Mouse (Mus musculus): ENCODE measurements at regions not wholly inside any gene's neighbourhood (a gene's known extent, or its start where the extent isn't known, plus 50 kb on each side); places are given as distances from the start of the nearest gene placed in this dataset.

DNA sequence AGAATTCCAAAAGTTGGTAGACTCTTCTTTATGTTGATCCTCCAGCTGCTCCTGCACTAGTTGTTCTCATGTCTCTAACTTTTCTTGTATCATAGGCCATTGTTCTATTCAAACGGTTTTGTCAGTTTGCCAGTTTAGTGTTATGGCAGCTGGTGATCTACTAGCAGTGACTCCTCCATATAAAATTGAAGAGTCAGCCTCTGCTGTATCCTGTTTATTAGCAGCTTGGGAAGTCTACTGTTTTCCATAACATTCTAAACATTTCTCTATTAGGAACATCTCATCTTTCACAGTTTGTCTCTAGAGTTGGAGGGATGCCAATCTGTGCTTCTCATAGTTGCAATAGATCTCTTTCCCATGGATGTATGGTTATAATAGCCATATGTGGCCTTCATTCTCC lies 58.6 kb downstream of the Drd1 start:
- H3K36me3 ChIP-seq (ENCODE audit: control insufficient read depth, insufficient read depth, low read length), result no peaks in the 10 kb centered on the region
- no peak overlapping the region for H3K4me2 ChIP-seq (replicated peaks; ENCODE audit: low read depth, low read length, severe bottlenecking)
- H3K4me1 ChIP-seq (ENCODE audit: control insufficient read depth, insufficient read depth, low read length), result peaks cover 9% of the 10 kb centered on the region; the same call in 1 of the 2 replicates
- H3K27ac ChIP-seq (replicated peaks; ENCODE audit: low read depth, low read length), result no peak overlapping the region
- H3K9ac ChIP-seq (ENCODE audit: low read depth, low read length, severe bottlenecking), result no peak overlapping the region
- no peaks in the 10 kb centered on the region for H3K9me3 ChIP-seq (ENCODE audit: control insufficient read depth, low read length)
- H3K27me3 ChIP-seq (ENCODE audit: control insufficient read depth, insufficient read depth, low read length), result peaks cover 12% of the 10 kb centered on the region; the same call in 1 of the 2 replicates
- DNase-seq (ENCODE audit: low spot score), result peak; percentile 3
- ATAC-seq (ENCODE audit: low FRiP score, low read depth), result no peak
- WGBS, result 69% methylated on average over 1 of the region's 1 CpGs
- TF ChIP-seq POLR2A (IDR thresholded peaks at IDR 0.05; ENCODE audit: borderline replicate concordance, extremely low read depth, insufficient read depth, insufficient read length), result no peak
- no peak overlapping the region for H3K4me3 ChIP-seq (replicated peaks; ENCODE audit: low read length)

DNA sequence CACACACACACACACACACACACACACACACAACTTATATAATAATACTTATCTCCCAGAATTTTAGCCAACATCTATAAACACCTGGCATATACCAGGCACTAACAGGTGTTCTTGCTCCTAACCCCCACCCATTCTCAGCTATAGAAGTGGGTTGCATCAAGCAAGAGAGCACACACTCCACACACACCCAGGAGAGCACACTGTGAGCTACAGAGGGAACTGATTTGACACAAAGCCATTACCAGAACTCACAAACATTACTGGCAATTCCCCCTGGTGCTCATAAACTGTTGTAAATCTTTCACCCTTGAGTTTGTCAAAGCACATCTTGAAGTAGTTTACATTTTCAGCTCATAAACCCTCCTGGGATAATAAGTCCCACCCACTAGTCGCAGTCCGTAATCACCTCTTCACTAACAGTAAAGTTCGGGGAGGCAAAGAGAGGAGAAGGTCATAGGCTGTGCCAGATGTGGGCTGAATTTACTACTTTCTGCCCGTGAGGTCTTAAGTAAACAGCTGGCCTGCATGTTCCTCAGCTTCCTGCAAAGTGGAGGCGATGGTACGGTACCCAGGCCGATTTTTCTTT lies 62.5 kb downstream of the Drd1 start:
- Histone ChIP-seq H3K27me3 (ENCODE audit: control insufficient read depth, insufficient read depth, low read length) (peaks cover 22% of the 10 kb centered on the region; the same call in 1 of the 2 replicates), H3K9ac (ENCODE audit: low read depth, low read length, severe bottlenecking) (no peak overlapping the region), H3K4me1 (ENCODE audit: control insufficient read depth, insufficient read depth, low read length) (peaks cover 9% of the 10 kb centered on the region; the same call in 1 of the 2 replicates), H3K27ac (replicated peaks; ENCODE audit: low read depth, low read length) (no peak overlapping the region), H3K36me3 (ENCODE audit: control insufficient read depth, insufficient read depth, low read length) (no peaks in the 10 kb centered on the region), H3K9me3 (ENCODE audit: control insufficient read depth, low read length) (no peaks in the 10 kb centered on the region), H3K4me3 (replicated peaks; ENCODE audit: low read length) (no peak overlapping the region), H3K4me2 (replicated peaks; ENCODE audit: low read depth, low read length, severe bottlenecking) (no peak overlapping the region)
- DNase-seq (ENCODE audit: low spot score) (peak; percentile 58), ATAC-seq (ENCODE audit: low FRiP score, low read depth) (peak; percentile 50; the same call in 1 of the 2 replicates)
- WGBS, result 9% methylated on average over 7 of the region's 7 CpGs
- TF ChIP-seq POLR2A (IDR thresholded peaks at IDR 0.05; ENCODE audit: borderline replicate concordance, extremely low read depth, insufficient read depth, insufficient read length), result no peak

DNA sequence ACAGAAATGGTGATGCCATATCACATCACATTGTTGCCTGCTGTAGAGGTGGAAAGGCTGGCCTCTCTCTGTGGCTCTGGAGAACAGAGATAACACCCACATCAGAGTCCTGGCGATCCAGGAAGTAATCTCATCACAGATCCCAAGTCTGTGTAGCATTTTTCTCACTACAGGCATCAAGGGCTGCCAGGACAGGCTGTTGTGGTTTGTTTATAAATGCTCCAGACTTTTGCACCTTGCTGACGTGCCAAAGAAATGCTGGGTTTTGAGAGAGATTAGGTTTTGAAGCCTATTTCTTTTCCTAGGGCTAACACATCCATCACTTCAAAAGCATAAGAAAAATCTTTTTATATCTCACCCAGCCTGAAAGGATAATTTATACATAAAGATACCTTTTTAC lies 76.3 kb downstream of the Drd1 start:
- DNase-seq (ENCODE audit: low spot score) (no peak), ATAC-seq (ENCODE audit: low FRiP score, low read depth) (no peak)
- peaks cover 18% of the 10 kb centered on the region; the same call in 1 of the 2 replicates for H3K27me3 ChIP-seq (ENCODE audit: control insufficient read depth, insufficient read depth, low read length)
- H3K4me3 ChIP-seq (replicated peaks; ENCODE audit: low read length), result no peak overlapping the region
- no peak overlapping the region for H3K9ac ChIP-seq (ENCODE audit: low read depth, low read length, severe bottlenecking)
- H3K9me3 ChIP-seq (ENCODE audit: control insufficient read depth, low read length), result no peaks in the 10 kb centered on the region
- H3K36me3 ChIP-seq (ENCODE audit: control insufficient read depth, insufficient read depth, low read length), result no peaks in the 10 kb centered on the region
- no peak overlapping the region for H3K27ac ChIP-seq (replicated peaks; ENCODE audit: low read depth, low read length)
- TF ChIP-seq POLR2A (IDR thresholded peaks at IDR 0.05; ENCODE audit: borderline replicate concordance, extremely low read depth, insufficient read depth, insufficient read length), result no peak
- H3K4me1 ChIP-seq (ENCODE audit: control insufficient read depth, insufficient read depth, low read length), result no peaks in the 10 kb centered on the region
- no peak overlapping the region for H3K4me2 ChIP-seq (replicated peaks; ENCODE audit: low read depth, low read length, severe bottlenecking)
- WGBS, result 32% methylated on average over 2 of the region's 2 CpGs

DNA sequence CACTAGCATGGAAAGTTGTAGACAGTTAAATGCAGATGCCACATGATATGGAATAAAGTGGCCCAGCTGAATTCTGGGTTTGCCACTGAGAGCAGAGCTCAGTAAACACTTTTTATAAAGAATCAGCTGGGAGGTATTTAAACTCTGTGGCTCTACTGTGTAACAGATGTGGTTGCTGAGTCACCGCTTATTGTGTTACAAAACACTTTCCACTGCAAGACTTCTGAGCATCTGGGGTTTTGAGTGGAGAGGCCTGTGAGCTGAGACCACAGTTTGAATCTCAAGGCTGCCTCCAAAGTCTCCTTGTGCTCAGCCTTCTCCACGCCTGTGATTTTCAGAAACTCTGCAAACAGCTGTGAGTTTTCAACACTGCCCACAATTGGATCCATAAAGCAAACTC lies 86.1 kb downstream of the Drd1 start:
- 0 out of 2 replicates have a peak, but pooled peaks cover 4% of the 10 kb centered on the region for H3K9me3 ChIP-seq (ENCODE audit: control insufficient read depth, low read length)
- no peaks in the 10 kb centered on the region for H3K4me1 ChIP-seq (ENCODE audit: control insufficient read depth, insufficient read depth, low read length)
- H3K27ac ChIP-seq (replicated peaks; ENCODE audit: low read depth, low read length), result no peak overlapping the region
- no peak overlapping the region for H3K9ac ChIP-seq (ENCODE audit: low read depth, low read length, severe bottlenecking)
- 52% methylated on average over 2 of the region's 2 CpGs for WGBS
- no peaks in the 10 kb centered on the region for H3K27me3 ChIP-seq (ENCODE audit: control insufficient read depth, insufficient read depth, low read length)
- ATAC-seq (ENCODE audit: low FRiP score, low read depth), result no peak
- TF ChIP-seq POLR2A (IDR thresholded peaks at IDR 0.05; ENCODE audit: borderline replicate concordance, extremely low read depth, insufficient read depth, insufficient read length), result no peak
- H3K4me2 ChIP-seq (replicated peaks; ENCODE audit: low read depth, low read length, severe bottlenecking), result no peak overlapping the region
- DNase-seq (ENCODE audit: low spot score), result peak; percentile 46
- H3K36me3 ChIP-seq (ENCODE audit: control insufficient read depth, insufficient read depth, low read length), result no peaks in the 10 kb centered on the region
- no peak overlapping the region for H3K4me3 ChIP-seq (replicated peaks; ENCODE audit: low read length)

DNA sequence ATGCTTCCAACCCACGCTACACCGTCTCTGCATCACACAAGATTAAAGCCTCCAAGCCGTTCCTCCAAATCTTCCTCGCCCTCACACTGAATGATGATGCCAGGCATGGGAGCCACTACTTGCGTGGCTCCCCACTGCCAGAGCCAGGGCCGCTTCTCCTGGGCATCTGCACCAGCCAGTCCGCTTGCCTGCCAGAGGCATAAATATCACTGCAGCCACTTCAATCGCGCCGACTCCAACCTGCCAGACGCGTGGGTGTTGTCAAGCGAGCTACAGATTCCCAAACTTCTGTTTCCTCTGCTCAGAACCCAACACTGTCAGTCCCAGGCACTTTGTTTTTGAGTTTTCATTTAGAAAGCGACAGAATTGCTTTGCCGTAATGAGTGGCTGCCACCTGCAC lies 99.3 kb downstream of the Drd1 start:
- no peak for TF ChIP-seq POLR2A (IDR thresholded peaks at IDR 0.05; ENCODE audit: borderline replicate concordance, extremely low read depth, insufficient read depth, insufficient read length)
- no peak overlapping the region for H3K4me3 ChIP-seq (replicated peaks; ENCODE audit: low read length)
- DNase-seq (ENCODE audit: low spot score), result no peak
- H3K9me3 ChIP-seq (ENCODE audit: control insufficient read depth, low read length), result no peaks in the 10 kb centered on the region
- ATAC-seq (ENCODE audit: low FRiP score, low read depth), result no peak
- no peak overlapping the region for H3K4me2 ChIP-seq (replicated peaks; ENCODE audit: low read depth, low read length, severe bottlenecking)
- H3K4me1 ChIP-seq (ENCODE audit: control insufficient read depth, insufficient read depth, low read length), result no peaks in the 10 kb centered on the region
- H3K27ac ChIP-seq (replicated peaks; ENCODE audit: low read depth, low read length), result no peak overlapping the region
- H3K27me3 ChIP-seq (ENCODE audit: control insufficient read depth, insufficient read depth, low read length), result no peaks in the 10 kb centered on the region
- no peaks in the 10 kb centered on the region for H3K36me3 ChIP-seq (ENCODE audit: control insufficient read depth, insufficient read depth, low read length)
- 91% methylated on average over 15 of the region's 15 CpGs for WGBS
- H3K9ac ChIP-seq (ENCODE audit: low read depth, low read length, severe bottlenecking), result no peak overlapping the region
